Mouse (Mus musculus) cerebellum, adult 11 months (tissue): Measurements from ENCODE around the gene Olfr521.
"Not testable (repeated sequence)": the region's sequence is repeated elsewhere in the genome, so short reads cannot be mapped to it uniquely, and the experiment has no call there.

Experiments used
- DNase-seq: peaks from one replicate; pipeline ENCODE4 v3.0.0; 2022

The Olfr521 gene

GRCm38 (mm10) chr7:99810814-99811213, 47.5 kb downstream of the Olfr521 start:
- DNase-seq, result no peak

- no peak for DNase-seq
These were observed 48.4 kb downstream of the Olfr521 start for GRCm38 (mm10) chr7:99811661-99812060.

GRCm38 (mm10) chr7:99813394-99813793, 50.1 kb downstream of the Olfr521 start:
- peak; percentile 21 for DNase-seq

- DNase-seq, result not testable (repeated sequence)
These were observed 54.9 kb downstream of the Olfr521 start for GRCm38 (mm10) chr7:99818181-99818725.
